Mouse (Mus musculus) liver, embryonic 12.5 days (tissue): ENCODE measurements around the gene Fam57a. TPM values are rescaled to one million over a fixed set of nuclear protein-coding genes. Genes with fewer than 3 reads are reported as not detected.

Experiments
- ATAC-seq: fragments of 200-750 bp; cut with Nextera tagmentation; 2 replicates; pipeline ENCODE4 v1.8.0; 2017; ENCODE audit warnings: moderate number of reproducible peaks, mild to moderate bottlenecking, moderate library complexity
- H3K27ac ChIP-seq: fragments of 300-500 bp; sonication (generic); 2 replicates; pipeline ENCODE4 v1.5.1; 2016; ENCODE audit warnings: mild to moderate bottlenecking
- H3K27me3 ChIP-seq: fragments of 300-500 bp; sonication (generic); replicated peaks from 2 replicates; pipeline ENCODE4 v1.6.1; 2016; ENCODE audit warnings: mild to moderate bottlenecking, moderate library complexity
- H3K36me3 ChIP-seq: fragments of 300-500 bp; sonication (generic); 2 replicates; pipeline ENCODE4 v1.6.1; 2016; ENCODE audit warnings: mild to moderate bottlenecking, moderate library complexity
- H3K4me1 ChIP-seq: fragments of 300-500 bp; sonication (generic); 2 replicates; pipeline ENCODE4 v1.6.1; 2016
- H3K4me2 ChIP-seq: fragments of 300-500 bp; sonication (generic); 2 replicates; pipeline ENCODE4 v1.6.1; 2016; ENCODE audit warnings: mild to moderate bottlenecking, moderate library complexity
- H3K4me3 ChIP-seq: fragments of 300-500 bp; sonication (generic); 2 replicates; pipeline ENCODE4 v1.5.1; 2016; ENCODE audit warnings: mild to moderate bottlenecking, moderate library complexity
- H3K9ac ChIP-seq: fragments of 300-500 bp; sonication (generic); 2 replicates; pipeline ENCODE4 v1.6.1; 2016; ENCODE audit warnings: mild to moderate bottlenecking, moderate library complexity
- H3K9me3 ChIP-seq: fragments of 300-500 bp; sonication (generic); replicated peaks from 2 replicates; pipeline ENCODE4 v1.6.1; 2016; ENCODE audit warnings: mild to moderate bottlenecking, moderate library complexity
- WGBS: fragments of 180-500 bp; shearing (Covaris S2); methylation state at CpG from one replicate; pipeline ENCODE4 v1.1.7; 2016; ENCODE audit not compliant: insufficient replicate concordance; 5-methylcytosine and 5-hydroxymethylcytosine counted together
- polyA plus RNA-seq: library from polyadenylated mRNA; unstranded; fragments of >200 nt; fragmentation: Nextera tagmentation; extraction: Ambion mirVana; gene quantifications from 2 replicates; pipeline ENCODE4 v1.2.1, GENCODE M21; 2016

Gene Fam57a
- polyA plus RNA-seq, 1 experiment from 2014 or later = 8.4 TPM

DNA sequence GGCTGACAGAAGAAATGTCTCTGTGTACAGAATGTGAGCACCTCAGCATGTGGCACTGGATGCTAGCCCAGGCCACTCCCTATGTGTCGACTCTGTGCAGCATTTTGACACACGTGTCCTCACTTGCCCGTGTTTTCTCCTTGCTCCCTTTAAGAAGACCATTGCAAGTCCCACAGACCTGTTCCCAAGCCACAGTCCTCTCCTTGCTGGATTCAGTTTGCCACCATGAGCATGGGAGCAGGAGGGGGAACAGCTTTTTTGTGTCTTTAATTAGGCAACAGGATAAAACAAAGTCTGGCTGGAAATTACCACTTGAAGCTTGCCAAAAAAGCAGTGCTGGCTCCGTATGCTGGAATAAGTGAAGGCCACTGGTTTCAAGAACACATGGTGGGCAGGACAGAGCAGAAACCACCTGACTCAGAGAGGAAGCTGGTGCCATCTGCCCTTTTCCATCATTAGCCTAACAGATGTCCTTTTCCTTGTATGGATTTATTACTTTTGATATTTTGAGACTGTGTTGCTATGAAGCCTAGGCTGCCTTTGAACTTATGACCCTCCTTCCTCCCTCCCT, 76.0 kb downstream of the Fam57a start:
- H3K27ac ChIP-seq = no peak overlapping the region
- no peaks in the 10 kb centered on the region for H3K27me3 ChIP-seq
- ATAC-seq = no peak
- WGBS = 68% methylated on average over 4 of the region's 4 CpGs
- peaks cover 14% of the 10 kb centered on the region for H3K36me3 ChIP-seq
- H3K4me1 ChIP-seq = no peaks in the 10 kb centered on the region
- no peak overlapping the region for H3K4me3 ChIP-seq
- no peaks in the 10 kb centered on the region for H3K9me3 ChIP-seq
- no peak overlapping the region for H3K4me2 ChIP-seq
- H3K9ac ChIP-seq = no peak overlapping the region

DNA sequence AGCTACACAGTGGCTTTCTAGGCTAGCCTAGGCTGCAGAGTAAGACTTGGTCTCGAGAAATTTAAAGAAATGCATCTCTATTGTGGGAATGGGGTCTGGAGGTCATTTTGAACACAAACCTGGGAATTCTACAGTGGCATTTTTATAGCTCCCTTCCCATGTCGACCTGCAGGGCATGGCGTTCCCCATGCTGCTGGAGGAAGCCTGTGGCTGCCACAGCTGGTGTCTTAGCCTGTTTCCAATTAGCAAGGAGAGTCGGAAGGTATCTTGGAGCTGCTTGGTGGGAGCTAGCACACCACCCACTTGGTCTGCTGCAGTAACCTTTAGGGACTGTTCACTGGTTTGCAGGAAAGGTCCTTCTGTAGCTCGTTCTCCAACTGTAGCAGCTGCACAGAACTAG, 76.7 kb downstream of the Fam57a start:
- 51% methylated on average over 5 of the region's 5 CpGs for WGBS
- Histone ChIP-seq H3K9me3 (no peaks in the 10 kb centered on the region), H3K4me3 (no peak overlapping the region), H3K36me3 (peaks cover 8% of the 10 kb centered on the region), H3K27me3 (no peaks in the 10 kb centered on the region), H3K9ac (no peak overlapping the region), H3K4me1 (no peaks in the 10 kb centered on the region), H3K4me2 (no peak overlapping the region), H3K27ac (no peak overlapping the region)
- no peak for ATAC-seq

DNA sequence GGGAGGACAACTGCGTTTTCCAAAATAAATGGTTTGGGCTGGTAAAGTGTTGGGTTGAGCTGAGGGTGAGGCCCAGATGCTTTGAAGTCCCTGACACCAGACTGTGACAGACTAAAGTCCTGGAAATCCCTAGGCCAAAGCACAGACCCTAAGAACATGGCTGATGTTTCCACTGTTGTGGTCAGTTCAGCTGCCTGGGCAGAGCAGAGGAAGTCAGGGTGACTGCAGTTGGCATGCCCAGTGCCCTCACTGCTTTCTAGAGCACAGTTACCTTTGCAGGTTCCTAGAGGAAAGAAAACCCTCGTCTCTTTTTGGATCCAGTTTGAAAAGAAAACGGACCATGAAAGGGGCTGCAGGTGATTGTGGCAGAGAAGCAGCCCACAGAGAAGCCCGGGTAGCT, 77.9 kb downstream of the Fam57a start:
- Histone ChIP-seq H3K4me1 (peaks cover 3% of the 10 kb centered on the region; the same call in 1 of the 2 replicates), H3K36me3 (no peaks in the 10 kb centered on the region), H3K27me3 (no peaks in the 10 kb centered on the region), H3K4me3 (no peak overlapping the region), H3K9me3 (no peaks in the 10 kb centered on the region), H3K27ac (no peak overlapping the region), H3K4me2 (no peak overlapping the region), H3K9ac (no peak overlapping the region)
- 64% methylated on average over 4 of the region's 4 CpGs for WGBS
- ATAC-seq = no peak

DNA sequence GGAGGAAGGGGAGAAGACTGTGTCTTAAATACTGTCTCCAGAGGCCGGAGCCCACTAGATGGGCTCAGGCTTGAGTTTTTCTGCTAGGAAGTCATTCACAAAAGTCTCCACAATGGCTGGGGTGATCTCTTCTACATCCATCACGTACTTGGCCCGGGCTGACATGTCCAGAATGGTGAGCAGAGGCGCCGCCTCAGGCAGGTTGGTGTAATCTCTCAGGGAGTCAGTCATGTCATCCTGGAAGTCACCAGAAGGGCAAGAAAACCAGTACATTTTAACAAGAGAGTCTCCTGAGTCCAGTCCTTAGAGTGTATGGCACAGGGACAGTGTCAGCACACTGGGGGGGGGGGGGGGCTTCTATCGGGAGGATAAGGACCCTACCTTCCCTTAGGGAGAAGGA, 79.0 kb downstream of the Fam57a start:
- H3K27me3 ChIP-seq = no peaks in the 10 kb centered on the region
- no peak for ATAC-seq
- no peak overlapping the region for H3K4me3 ChIP-seq
- 78% methylated on average over 6 of the region's 6 CpGs for WGBS
- no peak overlapping the region for H3K27ac ChIP-seq
- H3K4me2 ChIP-seq = no peak overlapping the region
- no peak overlapping the region for H3K9ac ChIP-seq
- no peaks in the 10 kb centered on the region for H3K36me3 ChIP-seq
- H3K4me1 ChIP-seq = peaks cover 3% of the 10 kb centered on the region; the same call in 1 of the 2 replicates
- no peaks in the 10 kb centered on the region for H3K9me3 ChIP-seq

DNA sequence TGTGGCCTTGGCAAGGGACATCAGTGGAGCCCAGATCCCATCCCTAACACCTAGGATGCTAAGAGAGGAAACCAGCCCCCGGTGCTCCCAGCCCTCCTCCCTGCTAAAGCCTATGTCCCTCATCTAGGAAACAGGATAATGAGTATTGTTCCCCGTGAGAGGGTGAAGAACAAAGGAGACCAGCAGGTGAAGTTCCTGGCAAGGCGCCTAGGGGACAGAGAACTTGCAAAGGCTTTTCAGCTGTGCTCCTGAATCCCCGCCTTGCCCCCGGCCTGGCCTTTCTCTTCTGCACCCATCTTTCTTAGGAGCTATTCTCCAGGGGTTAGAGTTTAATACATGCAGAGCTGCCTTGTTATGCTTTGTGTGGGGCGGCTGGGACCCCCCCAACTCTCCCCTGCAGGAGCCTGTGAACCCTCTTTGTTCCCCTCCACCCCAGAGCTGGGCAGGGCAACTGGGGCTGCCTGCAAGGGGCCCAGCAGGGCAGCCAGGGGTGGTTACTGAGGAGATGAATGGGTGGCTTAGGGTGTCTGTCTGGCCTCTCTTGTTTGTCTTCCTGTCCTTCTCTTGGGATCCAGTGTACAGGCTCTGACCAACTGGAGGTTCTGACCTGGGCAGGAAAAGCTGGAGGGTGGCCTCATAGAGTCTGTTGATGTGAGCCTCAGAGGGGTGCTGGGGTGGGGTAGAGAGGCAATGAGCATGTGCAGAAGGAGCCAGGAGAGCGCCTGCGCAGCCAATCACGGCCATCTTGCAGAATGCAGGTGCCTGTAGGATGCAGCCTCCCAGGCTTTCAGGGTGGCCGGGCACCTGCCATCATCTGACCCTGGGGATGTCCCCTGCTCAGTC, 81.0 kb downstream of the Fam57a start:
- Histone ChIP-seq H3K9ac (no peak overlapping the region), H3K4me2 (no peak overlapping the region), H3K4me1 (peaks cover 3% of the 10 kb centered on the region; the same call in 1 of the 2 replicates), H3K9me3 (no peaks in the 10 kb centered on the region), H3K36me3 (no peaks in the 10 kb centered on the region), H3K27ac (no peak overlapping the region), H3K27me3 (no peaks in the 10 kb centered on the region), H3K4me3 (no peak overlapping the region)
- no peak for ATAC-seq
- 65% methylated on average over 10 of the region's 10 CpGs for WGBS

DNA sequence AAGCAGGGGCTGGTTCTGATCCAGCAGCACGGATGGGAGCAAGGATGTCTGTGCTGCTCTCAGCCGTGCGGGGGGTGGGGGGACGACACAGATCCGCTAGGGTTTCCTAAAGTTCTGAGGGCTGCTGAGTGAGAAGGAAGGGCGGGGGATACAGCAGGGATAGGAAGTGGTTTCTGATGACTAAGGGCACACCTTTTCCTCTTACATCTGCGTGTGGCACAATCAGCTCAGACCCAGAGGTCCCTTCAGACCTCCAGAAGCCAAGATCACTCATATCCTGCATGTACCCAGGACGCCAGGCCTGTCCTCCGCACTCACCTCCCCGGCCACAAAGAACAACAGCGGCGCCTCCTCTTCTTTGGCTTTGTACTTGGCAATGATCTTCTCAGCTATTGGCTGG, 81.8 kb downstream of the Fam57a start:
- Histone ChIP-seq H3K4me3 (no peak overlapping the region), H3K4me2 (no peak overlapping the region), H3K36me3 (no peaks in the 10 kb centered on the region), H3K9ac (no peak overlapping the region), H3K27me3 (no peaks in the 10 kb centered on the region), H3K9me3 (no peaks in the 10 kb centered on the region), H3K27ac (no peak overlapping the region), H3K4me1 (peaks cover 3% of the 10 kb centered on the region; the same call in 1 of the 2 replicates)
- 28% methylated on average over 12 of the region's 12 CpGs for WGBS
- ATAC-seq = no peak

DNA sequence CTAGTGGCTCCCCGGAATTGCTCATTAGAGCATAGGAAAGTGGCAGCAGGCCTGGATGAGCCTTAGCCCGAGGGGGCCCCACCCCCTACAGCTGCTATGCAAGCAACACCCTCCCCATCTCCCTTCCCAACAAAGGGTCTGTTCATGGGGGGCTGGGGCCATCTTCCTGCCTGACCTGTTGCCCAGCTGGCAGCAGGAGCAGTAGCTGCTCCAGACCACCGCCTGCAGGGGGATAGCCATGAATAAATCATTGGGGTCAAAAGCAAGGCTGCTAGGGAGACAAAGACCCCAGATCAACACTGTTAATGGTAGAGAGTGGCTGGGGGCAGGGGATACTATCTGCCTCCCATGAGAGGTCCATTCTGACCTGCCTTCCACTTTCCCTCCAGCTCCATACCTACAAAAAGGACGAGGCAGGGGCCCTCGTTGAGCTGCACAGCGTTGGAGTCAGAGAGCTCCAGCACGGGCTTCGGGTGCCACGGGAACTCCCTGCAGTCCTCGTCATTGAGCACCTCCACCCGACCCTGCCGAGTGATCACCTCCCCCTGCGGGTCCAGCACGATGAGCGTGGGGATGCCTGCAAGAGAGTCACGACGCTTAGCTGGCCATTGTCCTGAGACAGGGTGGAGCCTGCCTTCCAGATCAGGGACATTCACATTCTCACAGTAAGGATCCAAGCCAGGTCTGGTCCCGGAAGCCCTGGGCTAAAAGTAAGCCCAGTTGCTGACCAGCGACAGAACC, 83.3 kb downstream of the Fam57a start:
- Histone ChIP-seq H3K36me3 (no peaks in the 10 kb centered on the region), H3K27me3 (no peaks in the 10 kb centered on the region), H3K4me2 (no peak overlapping the region), H3K9me3 (no peaks in the 10 kb centered on the region), H3K4me3 (no peak overlapping the region), H3K27ac (no peak overlapping the region), H3K4me1 (peaks cover 3% of the 10 kb centered on the region; the same call in 1 of the 2 replicates), H3K9ac (no peak overlapping the region)
- ATAC-seq = no peak
- 49% methylated on average over 19 of the region's 19 CpGs for WGBS

Other genes starting within 250 kb of the Fam57a start
- gene Rph3al, start 241.2 kb upstream of the Fam57a start, polyA plus RNA-seq = 0.57 and 0.68 TPM in 2 replicates
- gene 1700016K19Rik, start 179.8 kb upstream of the Fam57a start, polyA plus RNA-seq = not detected in 2 replicates
- gene Rflnb, start 151.9 kb upstream of the Fam57a start, polyA plus RNA-seq = 4.5 and 4.8 TPM in 2 replicates
- gene Vps53, start within 50 bp of the Fam57a start, polyA plus RNA-seq = 21.2 and 22.9 TPM in 2 replicates
- gene Dbil5, start 37.9 kb downstream of the Fam57a start, polyA plus RNA-seq = 0.25 and 0.52 TPM in 2 replicates
- 32.3 and 33.0 TPM in 2 replicates for gene Gemin4, start 38.0 kb downstream of the Fam57a start, polyA plus RNA-seq
- gene Mrm3, start 64.0 kb downstream of the Fam57a start, polyA plus RNA-seq = 23.5 and 25.1 TPM in 2 replicates
- gene Glod4, start 64.1 kb downstream of the Fam57a start, polyA plus RNA-seq = 79.7 and 81.5 TPM in 2 replicates
- 6.0 and 6.9 TPM in 2 replicates for gene Nxn, start 219.5 kb downstream of the Fam57a start, polyA plus RNA-seq
- gene Timm22, start 227.3 kb downstream of the Fam57a start, polyA plus RNA-seq = 59.4 and 63.6 TPM in 2 replicates